Mouse (Mus musculus) heart, postnatal 0 days (tissue): ENCODE data around the gene Rnf169.

Experiments
- CTCF ChIP-seq: IDR thresholded peaks from 2 replicates; pipeline ENCODE4 v1.5.1; 2016; ENCODE audit warnings: antibody characterized with exemption, control low read depth, low read depth
- EP300 ChIP-seq: IDR thresholded peaks from 2 replicates; pipeline ENCODE4 v1.6.1; 2016; ENCODE audit warnings: antibody characterized with exemption, low read depth

GRCm38 (mm10) chr7:100010711-100011110, 30.5 kb upstream of the Rnf169 start:
- TF ChIP-seq CTCF = no peak
- TF ChIP-seq EP300 = no peak
